Mouse (Mus musculus) olfactory bulb, adult 2 months (tissue): ENCODE measurements around the gene Psma1. TPM values are rescaled to one million over a fixed set of nuclear protein-coding genes. Genes with fewer than 3 reads are reported as not detected.

Experiments used
- H3K27ac ChIP-seq: fragments of 200-500 bp; 2 replicates; pipeline ENCODE4 v1.5.1; 2012; ENCODE audit warnings: low read depth, low read length; ENCODE audit not compliant: insufficient read depth
- H3K4me1 ChIP-seq: fragments of 200-500 bp; 2 replicates; pipeline ENCODE4 v1.6.1; 2012; ENCODE audit warnings: low read length; ENCODE audit not compliant: control insufficient read depth, insufficient read depth
- H3K4me3 ChIP-seq: fragments of 200-500 bp; 2 replicates; pipeline ENCODE4 v1.5.1; 2012; ENCODE audit warnings: mild to moderate bottlenecking, low read depth, low read length, moderate library complexity; ENCODE audit not compliant: insufficient read depth
- CTCF ChIP-seq: fragments of 200-500 bp; IDR thresholded peaks from 2 replicates; pipeline ENCODE4 v1.5.1; 2012; ENCODE audit warnings: low read depth, mild to moderate bottlenecking, low read length, moderate library complexity; ENCODE audit not compliant: insufficient read depth
- POLR2A ChIP-seq: fragments of 200-500 bp; IDR thresholded peaks from 2 replicates; pipeline ENCODE4 v1.6.1; 2012; ENCODE audit warnings: mild to moderate bottlenecking, low read depth, low read length, moderate library complexity; ENCODE audit not compliant: insufficient read depth
- WGBS: fragments of 180-500 bp; shearing (Covaris S2); methylation state at CpG from one replicate; pipeline ENCODE4 v1.1.7; 2018; 5-methylcytosine and 5-hydroxymethylcytosine counted together
- polyA plus RNA-seq: library from polyadenylated mRNA; stranded (reverse); fragments of >200 nt; gene quantifications from 2 replicates; pipeline ENCODE4 v1.2.4, GENCODE M21; 2012; ENCODE audit warnings: low replicate concordance; ENCODE audit not compliant: missing spikeins, insufficient read depth, insufficient read length

The Psma1 gene
- polyA plus RNA-seq, 1 experiment, result not detected

- no peak overlapping the region for H3K4me3 ChIP-seq
- no peaks in the 10 kb centered on the region for H3K4me1 ChIP-seq
- no peak for TF ChIP-seq CTCF
- no peak for TF ChIP-seq POLR2A
- 91% methylated on average over 3 of the region's 3 CpGs for WGBS
- H3K27ac ChIP-seq, result no peak overlapping the region
These were observed 44.1 kb downstream of the Psma1 start for GRCm38 (mm10) chr7:114231857-114232256.

GRCm38 (mm10) chr7:114226521-114226920 is 49.4 kb downstream of the Psma1 start:
- Histone ChIP-seq H3K27ac (no peak overlapping the region), H3K4me1 (no peaks in the 10 kb centered on the region), H3K4me3 (no peak overlapping the region)
- TF ChIP-seq CTCF (no peak), POLR2A (no peak)
- 86% methylated on average over 1 of the region's 1 CpGs for WGBS

DNA sequence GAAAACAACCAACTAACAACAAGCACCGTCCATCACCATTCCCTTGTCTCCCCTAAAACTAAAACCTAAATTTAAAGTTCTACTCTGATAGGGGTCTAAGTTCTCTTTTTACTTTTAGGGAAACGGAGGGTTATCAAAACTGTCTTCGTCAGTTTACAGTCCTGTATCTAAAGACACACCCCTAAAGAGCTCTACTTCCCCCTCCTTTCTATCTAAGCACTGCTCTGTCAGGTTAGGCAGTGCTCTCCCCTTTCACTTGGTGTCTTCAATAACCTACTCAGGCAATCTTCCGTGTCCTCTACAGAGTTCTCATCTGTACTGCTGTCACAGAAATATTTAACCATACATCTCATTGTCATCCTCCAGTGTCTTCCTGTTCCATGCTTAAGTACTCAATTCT is 55.5 kb downstream of the Psma1 start:
- WGBS, result 90% methylated on average over 4 of the region's 4 CpGs
- H3K4me3 ChIP-seq, result no peak overlapping the region
- no peak overlapping the region for H3K27ac ChIP-seq
- H3K4me1 ChIP-seq, result no peaks in the 10 kb centered on the region
- TF ChIP-seq CTCF (no peak), POLR2A (no peak)

- Histone ChIP-seq H3K27ac (no peak overlapping the region), H3K4me1 (no peaks in the 10 kb centered on the region), H3K4me3 (no peak overlapping the region)
- WGBS, result 69% methylated on average over 2 of the region's 2 CpGs
- TF ChIP-seq POLR2A (no peak), CTCF (no peak)
These were observed 59.0 kb downstream of the Psma1 start for GRCm38 (mm10) chr7:114216908-114217307.

Other genes starting within 250 kb of the Psma1 start
- gene Rras2, start 158.3 kb downstream of the Psma1 start, polyA plus RNA-seq, result not detected in 2 replicates
- not detected in 2 replicates for gene Copb1, start 21.4 kb downstream of the Psma1 start, polyA plus RNA-seq
- gene Pde3b, start 139.2 kb upstream of the Psma1 start, polyA plus RNA-seq, result not detected in 2 replicates